Mouse (Mus musculus) spleen, adult 2 months (tissue): Measurements from ENCODE around the gene Metrnl. TPM values are rescaled to one million over a fixed set of nuclear protein-coding genes. Genes with fewer than 3 reads are reported as not detected.

Experiments used
- DNase-seq, 2 experiments: peaks; one replicate each; pipeline versions ENCODE4 v3.0.0 to v3.0.0-alpha.2; 2012 to 2021; ENCODE audit warnings: low spot score in 2 of 2, low read depth in 1 of 2
- H3K27ac ChIP-seq: fragments of 200-500 bp; 2 replicates; pipeline ENCODE4 v1.5.1; 2012; ENCODE audit warnings: low read length, inconsistent platforms; ENCODE audit not compliant: insufficient read depth
- H3K27me3 ChIP-seq: fragments of 200-500 bp; 2 replicates; pipeline ENCODE4 v1.6.1; 2012; ENCODE audit warnings: mild to moderate bottlenecking, moderate library complexity, low read length, inconsistent platforms; ENCODE audit not compliant: control insufficient read depth, insufficient read depth
- H3K36me3 ChIP-seq: fragments of 200-500 bp; 2 replicates; pipeline ENCODE4 v1.6.1; 2012; ENCODE audit warnings: mild to moderate bottlenecking, low read length, inconsistent platforms; ENCODE audit not compliant: control insufficient read depth, insufficient read depth
- H3K4me1 ChIP-seq: fragments of 200-500 bp; 2 replicates; pipeline ENCODE4 v1.6.1; 2011; ENCODE audit warnings: inconsistent platforms; ENCODE audit not compliant: control insufficient read depth, insufficient read depth, insufficient read length
- H3K4me3 ChIP-seq: fragments of 200-500 bp; 2 replicates; pipeline ENCODE4 v1.5.1; 2011; ENCODE audit warnings: mild to moderate bottlenecking, inconsistent platforms; ENCODE audit not compliant: insufficient read depth, insufficient read length; ENCODE audit errors: extremely low read depth
- CTCF ChIP-seq: fragments of 200-500 bp; IDR thresholded peaks from 2 replicates; pipeline ENCODE4 v1.5.1; 2011; ENCODE audit warnings: mild to moderate bottlenecking, inconsistent platforms; ENCODE audit not compliant: insufficient read depth, insufficient read length, insufficient replicate concordance; ENCODE audit errors: extremely low read depth
- POLR2A ChIP-seq: fragments of 200-500 bp; IDR thresholded peaks from 2 replicates; pipeline ENCODE4 v1.6.1; 2011; ENCODE audit warnings: low read depth, low read length, inconsistent platforms
- WGBS: fragments of 180-500 bp; shearing (Covaris S2); methylation state at CpG from one replicate; pipeline ENCODE4 v1.1.7; 2018; 5-methylcytosine and 5-hydroxymethylcytosine counted together
- polyA plus RNA-seq: library from polyadenylated mRNA; depleted of rRNA; stranded (reverse); fragments of >200 nt; gene quantifications from 2 replicates; pipeline ENCODE4 v1.2.3, GENCODE M21; 2012

Gene Metrnl
- polyA plus RNA-seq, 1 experiment: 13.3 TPM

GRCm38 (mm10) chr11:121722434-121722833, 21.1 kb downstream of the Metrnl start:
- whole genome bisulfite sequencing: 67% methylated on average over 2 of the region's 2 CpGs
- no peaks in the 10 kb centered on the region for H3K4me1 ChIP-seq
- TF ChIP-seq CTCF: no peak
- no peak for TF ChIP-seq POLR2A
- no peak overlapping the region for H3K4me3 ChIP-seq
- no peak for DNase-seq
- H3K27ac ChIP-seq: no peak overlapping the region
- no peaks in the 10 kb centered on the region for H3K36me3 ChIP-seq
- H3K27me3 ChIP-seq: no peaks in the 10 kb centered on the region

GRCm38 (mm10) chr11:121726625-121727024, 25.3 kb downstream of the Metrnl start:
- 81% methylated on average over 2 of the region's 2 CpGs for WGBS
- no peak for DNase-seq

GRCm38 (mm10) chr11:121734184-121734583, 32.8 kb downstream of the Metrnl start:
- DNase-seq: no peak
- Histone ChIP-seq H3K4me3 (no peak overlapping the region), H3K36me3 (no peaks in the 10 kb centered on the region), H3K27ac (no peak overlapping the region), H3K4me1 (no peaks in the 10 kb centered on the region), H3K27me3 (no peaks in the 10 kb centered on the region)
- TF ChIP-seq POLR2A: no peak
- 38% methylated on average over 1 of the region's 1 CpGs for WGBS

More at GRCm38 (mm10) chr11:121726625-121727024, 25.3 kb downstream of the Metrnl start:
- Histone ChIP-seq H3K4me3 (no peak overlapping the region), H3K27ac (no peak overlapping the region), H3K4me1 (no peaks in the 10 kb centered on the region), H3K27me3 (no peaks in the 10 kb centered on the region), H3K36me3 (no peaks in the 10 kb centered on the region)
- TF ChIP-seq POLR2A: no peak
- no peak for TF ChIP-seq CTCF

GRCm38 (mm10) chr11:121734892-121735291, 33.5 kb downstream of the Metrnl start:
- no peak overlapping the region for H3K4me3 ChIP-seq
- H3K27me3 ChIP-seq: no peaks in the 10 kb centered on the region
- TF ChIP-seq CTCF: no peak
- no peak for TF ChIP-seq POLR2A
- WGBS: 83% methylated on average over 1 of the region's 1 CpGs
- no peak overlapping the region for H3K27ac ChIP-seq
- H3K4me1 ChIP-seq: no peaks in the 10 kb centered on the region
- H3K36me3 ChIP-seq: no peaks in the 10 kb centered on the region
- no peak for DNase-seq

GRCm38 (mm10) chr11:121738616-121739015, 37.3 kb downstream of the Metrnl start:
- no peak overlapping the region for H3K27ac ChIP-seq
- TF ChIP-seq POLR2A (no peak), CTCF (no peak)
- no peak for DNase-seq

GRCm38 (mm10) chr11:121740906-121741305, 39.6 kb downstream of the Metrnl start:
- no peak overlapping the region for H3K4me3 ChIP-seq
- TF ChIP-seq CTCF: no peak
- TF ChIP-seq POLR2A: no peak
- H3K27me3 ChIP-seq: no peaks in the 10 kb centered on the region
- no peaks in the 10 kb centered on the region for H3K36me3 ChIP-seq
- no peaks in the 10 kb centered on the region for H3K4me1 ChIP-seq
- no peak for DNase-seq
- H3K27ac ChIP-seq: no peak overlapping the region
- WGBS: 5% methylated on average over 1 of the region's 1 CpGs

More at GRCm38 (mm10) chr11:121738616-121739015, 37.3 kb downstream of the Metrnl start:
- Histone ChIP-seq H3K4me1 (no peaks in the 10 kb centered on the region), H3K36me3 (no peaks in the 10 kb centered on the region), H3K27me3 (no peaks in the 10 kb centered on the region), H3K4me3 (no peak overlapping the region)
- WGBS: 59% methylated on average over 3 of the region's 3 CpGs

GRCm38 (mm10) chr11:121741433-121741832, 40.1 kb downstream of the Metrnl start:
- no peaks in the 10 kb centered on the region for H3K36me3 ChIP-seq
- no peaks in the 10 kb centered on the region for H3K27me3 ChIP-seq
- no peaks in the 10 kb centered on the region for H3K4me1 ChIP-seq
- TF ChIP-seq CTCF (no peak), POLR2A (no peak)
- peak in 1 of 2 experiments; percentile 11 for DNase-seq
- no peak overlapping the region for H3K27ac ChIP-seq
- WGBS: 75% methylated on average over 1 of the region's 1 CpGs
- H3K4me3 ChIP-seq: no peak overlapping the region
